17 mouse cellular contexts compared by ENCODE assay signal in the genomic region with DNA sequence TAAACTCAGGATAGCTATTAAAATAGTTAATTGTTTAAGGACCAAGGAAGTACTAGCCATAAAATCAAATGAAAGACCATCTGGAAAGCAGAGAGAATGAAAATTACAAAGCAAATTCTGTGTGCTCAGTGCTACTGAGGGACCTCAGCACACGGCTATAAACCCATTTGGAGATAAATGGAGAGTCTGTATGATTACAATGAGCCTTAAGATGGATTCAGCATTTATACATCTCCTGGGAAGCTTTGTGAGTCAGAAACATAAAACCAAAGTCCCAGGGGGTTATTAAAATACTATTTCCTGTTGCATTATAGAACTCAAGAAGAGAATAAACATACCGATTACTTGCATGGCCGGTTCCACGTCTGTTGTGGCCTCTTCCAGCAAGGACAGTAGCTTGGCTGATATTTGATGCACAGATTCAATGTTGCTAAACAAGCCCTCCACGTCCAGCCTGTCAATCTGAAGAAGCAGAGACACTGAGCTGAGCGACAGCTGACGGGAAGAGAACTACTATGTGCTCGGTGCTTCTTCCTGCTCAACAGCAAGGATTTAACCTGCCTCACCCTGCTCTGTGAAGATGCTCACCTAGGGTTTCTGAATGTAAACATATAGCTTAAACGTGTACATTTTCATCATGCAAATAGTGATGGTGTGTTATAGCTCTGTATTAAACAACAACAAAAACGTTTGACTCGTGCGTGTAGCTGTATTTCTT. TPM values are rescaled to one million over a fixed set of nuclear protein-coding genes. Genes with fewer than 3 reads are reported as not detected.
"Had no signal": no experiment of that assay in that cellular context is flagged by ENCODE, and none has a peak within 500 bp of the region (broad histone marks: within the 10 kb centered on the region; RNA-seq: fewer than 3 reads in every experiment).

No protein-coding gene starts in this region.

- H3K9me3 ChIP-seq: limb, embryonic 15.5 days; liver, embryonic 12.5 days; megakaryocyte, embryonic 14.5 days; midbrain, embryonic 15.5 days had no signal

- H3K4me1 ChIP-seq: limb, embryonic 15.5 days; liver, embryonic 12.5 days; megakaryocyte, embryonic 14.5 days; midbrain, embryonic 15.5 days had no signal

- DNase-seq: kidney, adult 18-20 months; kidney, postnatal 10 days; kidney, postnatal 4 days; layer of hippocampus, postnatal 36 days; lung, embryonic 14.5 days; lung, postnatal 14 days; right cerebral cortex, postnatal 14 days; thymus, postnatal 4 days had no signal

- H3K36me3 ChIP-seq: limb, embryonic 15.5 days; liver, embryonic 12.5 days; midbrain, embryonic 15.5 days had no signal

- H3K4me2 ChIP-seq: limb, embryonic 15.5 days; liver, embryonic 12.5 days; lung, embryonic 14.5 days; midbrain, embryonic 11.5 days; midbrain, embryonic 15.5 days had no signal

- H3K9ac ChIP-seq: limb, embryonic 15.5 days; liver, embryonic 12.5 days; lung, embryonic 14.5 days; midbrain, embryonic 15.5 days had no signal

- H3K27me3 ChIP-seq: limb, embryonic 15.5 days; liver, embryonic 12.5 days; megakaryocyte, embryonic 14.5 days; midbrain, embryonic 15.5 days had no signal

- H3K27ac ChIP-seq: limb, embryonic 15.5 days; liver, embryonic 12.5 days; macrophage; midbrain, embryonic 15.5 days; stomach, postnatal 0 days had no signal

- H3K4me3 ChIP-seq: limb, embryonic 15.5 days; liver, embryonic 12.5 days; megakaryocyte, embryonic 14.5 days; midbrain, embryonic 15.5 days had no signal

- ATAC-seq: liver, embryonic 12.5 days; midbrain, embryonic 15.5 days had no signal

RNA-seq across cellular contexts. Expression of a gene that starts 58.6 kb away (rescaled TPM):
- total RNA-seq: layer of hippocampus, postnatal 36 days; monocyte, adult 5-6 weeks had no signal
- polyA plus RNA-seq: limb, embryonic 11.5 days; limb, embryonic 15.5 days; liver, embryonic 12.5 days; macrophage had no signal
